Mouse (Mus musculus) hindbrain, embryonic 14.5 days (tissue): ENCODE measurements at regions not wholly inside any gene's neighbourhood (a gene's known extent, or its start where the extent isn't known, plus 50 kb on each side); places are given as distances from the start of the nearest gene placed in this dataset.

Experiments
- ATAC-seq: fragments of 200-750 bp; cut with Nextera tagmentation; 2 replicates; pipeline ENCODE4 v1.8.0; 2017; ENCODE audit warnings: moderate number of reproducible peaks, mild to moderate bottlenecking, moderate TSS enrichment, moderate library complexity; ENCODE audit not compliant: low FRiP score
- DNase-seq: peaks from one replicate; pipeline ENCODE4 v3.0.0-alpha.2; 2015; ENCODE audit warnings: low spot score
- H3K27ac ChIP-seq: fragments of 300-500 bp; sonication (generic); 2 replicates; pipeline ENCODE4 v1.5.1; 2014; ENCODE audit warnings: mild to moderate bottlenecking, moderate library complexity
- H3K27me3 ChIP-seq: fragments of 300-500 bp; sonication (generic); 2 replicates; pipeline ENCODE4 v1.6.1; 2014; ENCODE audit warnings: mild to moderate bottlenecking, low read length, mixed read lengths; ENCODE audit not compliant: control insufficient read depth, insufficient read depth
- H3K36me3 ChIP-seq: fragments of 300-500 bp; sonication (generic); replicated peaks from 2 replicates; pipeline ENCODE4 v1.6.1; 2014; ENCODE audit not compliant: control insufficient read depth, insufficient read depth
- H3K4me1 ChIP-seq: fragments of 300-500 bp; sonication (generic); replicated peaks from 2 replicates; pipeline ENCODE4 v1.6.1; 2014; ENCODE audit warnings: antibody characterized with exemption, low read length, mixed read lengths; ENCODE audit not compliant: control insufficient read depth, insufficient read depth
- H3K4me2 ChIP-seq: fragments of 300-500 bp; sonication (generic); replicated peaks from 2 replicates; pipeline ENCODE4 v1.6.1; 2014; ENCODE audit warnings: mild to moderate bottlenecking, moderate library complexity
- H3K4me3 ChIP-seq: fragments of 300-500 bp; sonication (generic); replicated peaks from 2 replicates; pipeline ENCODE4 v1.5.1; 2014; ENCODE audit warnings: mild to moderate bottlenecking, low read length
- H3K9ac ChIP-seq: fragments of 300-500 bp; sonication (generic); 2 replicates; pipeline ENCODE4 v1.6.1; 2014
- H3K9me3 ChIP-seq: fragments of 300-500 bp; sonication (generic); 2 replicates; pipeline ENCODE4 v1.6.1; 2016; ENCODE audit warnings: low read length; ENCODE audit not compliant: control insufficient read depth
- WGBS: fragments of 180-500 bp; shearing (Covaris S2); extraction: QIAGEN DNeasy Blood & Tissue Kit; methylation state at CpG from one replicate; pipeline ENCODE4 v1.1.7; 2014; 5-methylcytosine and 5-hydroxymethylcytosine counted together

DNA sequence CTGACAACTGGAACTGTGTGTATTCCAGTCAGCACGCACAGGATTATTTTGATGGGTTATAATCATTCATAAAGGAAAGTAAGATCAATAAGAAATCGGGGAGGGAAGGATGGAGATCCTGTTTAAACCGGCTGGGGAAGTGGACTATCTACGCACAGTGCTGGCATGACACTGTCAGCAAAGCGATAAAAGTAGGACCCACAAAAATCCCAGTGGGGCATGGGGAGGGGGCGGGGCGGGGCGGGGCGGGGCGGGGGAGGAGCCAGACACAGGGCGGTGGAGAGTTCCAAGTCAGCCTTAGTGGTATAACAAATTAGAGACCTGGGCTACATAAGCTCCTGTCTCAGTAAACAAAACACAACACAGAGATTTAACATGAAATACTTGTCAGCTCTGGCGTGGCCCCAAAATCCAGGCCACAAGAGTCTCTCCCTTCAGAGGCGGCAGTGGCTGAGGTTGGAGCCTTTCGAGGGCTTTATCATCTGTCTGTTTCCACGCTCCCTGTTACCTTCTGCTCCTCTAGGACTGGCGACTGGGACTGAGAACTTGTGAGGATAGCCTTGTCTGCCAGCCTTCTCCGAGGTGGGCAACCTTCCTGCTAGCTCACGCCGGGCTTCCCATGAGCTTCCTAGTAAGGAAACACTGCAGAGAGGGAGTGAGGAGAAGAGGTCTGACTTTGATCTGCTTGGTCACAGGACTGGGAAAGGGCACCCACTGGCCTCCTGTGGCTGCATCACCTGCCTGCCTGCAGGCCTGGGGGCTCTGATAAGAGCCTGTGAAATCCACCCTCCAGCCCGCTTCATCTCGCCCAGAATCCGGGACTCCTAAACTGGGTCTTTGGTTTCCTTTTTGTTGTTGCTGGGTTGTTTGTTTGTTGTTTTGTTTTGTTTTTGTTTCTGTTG is 90.3 kb upstream of the Ptpn1 start:
- Histone ChIP-seq H3K9ac (no peak overlapping the region), H3K27me3 (no peaks in the 10 kb centered on the region; the same call in 1 of the 2 replicates), H3K9me3 (no peaks in the 10 kb centered on the region), H3K4me3 (no peak overlapping the region), H3K4me1 (no peaks in the 10 kb centered on the region), H3K27ac (no peak overlapping the region), H3K4me2 (no peak overlapping the region), H3K36me3 (no peaks in the 10 kb centered on the region)
- ATAC-seq (no peak), DNase-seq (no peak)
- 44% methylated on average over 22 of the region's 22 CpGs for WGBS

- H3K36me3 ChIP-seq, result no peaks in the 10 kb centered on the region
- no peak for DNase-seq
- ATAC-seq, result no peak
- 78% methylated on average over 9 of the region's 9 CpGs for WGBS
- no peak overlapping the region for H3K4me2 ChIP-seq
- H3K9ac ChIP-seq, result no peak overlapping the region
- H3K9me3 ChIP-seq, result no peaks in the 10 kb centered on the region
- no peak overlapping the region for H3K27ac ChIP-seq
- no peaks in the 10 kb centered on the region; the same call in 1 of the 2 replicates for H3K27me3 ChIP-seq
- H3K4me3 ChIP-seq, result no peak overlapping the region
- no peaks in the 10 kb centered on the region for H3K4me1 ChIP-seq
Measured at GRCm38 (mm10) chr2:167840344-167840743, 91.5 kb upstream of the Ptpn1 start.

- Histone ChIP-seq H3K4me3 (no peak overlapping the region), H3K4me1 (no peaks in the 10 kb centered on the region), H3K27me3 (no peaks in the 10 kb centered on the region; the same call in 1 of the 2 replicates), H3K9ac (no peak overlapping the region), H3K4me2 (no peak overlapping the region), H3K36me3 (no peaks in the 10 kb centered on the region), H3K27ac (no peak overlapping the region), H3K9me3 (no peaks in the 10 kb centered on the region)
- 77% methylated on average over 13 of the region's 13 CpGs for WGBS
- ATAC-seq, result no peak
- DNase-seq, result no peak
Measured at GRCm38 (mm10) chr2:167839324-167839981, 92.4 kb upstream of the Ptpn1 start.

- no peak overlapping the region for H3K4me2 ChIP-seq
- H3K4me3 ChIP-seq, result no peak overlapping the region
- no peak for DNase-seq
- no peaks in the 10 kb centered on the region for H3K9me3 ChIP-seq
- WGBS, result 46% methylated on average over 4 of the region's 4 CpGs
- H3K36me3 ChIP-seq, result no peaks in the 10 kb centered on the region
- no peak for ATAC-seq
- peaks cover 9% of the 10 kb centered on the region for H3K4me1 ChIP-seq
- H3K27ac ChIP-seq, result no peak overlapping the region
- no peak overlapping the region for H3K9ac ChIP-seq
- no peaks in the 10 kb centered on the region; the same call in 1 of the 2 replicates for H3K27me3 ChIP-seq
Measured at GRCm38 (mm10) chr2:167837596-167837995, 94.3 kb upstream of the Ptpn1 start.

- peaks cover 9% of the 10 kb centered on the region for H3K4me1 ChIP-seq
- ATAC-seq, result no peak
- no peaks in the 10 kb centered on the region for H3K36me3 ChIP-seq
- H3K9ac ChIP-seq, result no peak overlapping the region
- no peaks in the 10 kb centered on the region for H3K27me3 ChIP-seq
- H3K9me3 ChIP-seq, result no peaks in the 10 kb centered on the region
- H3K4me2 ChIP-seq, result no peak overlapping the region
- 46% methylated on average over 7 of the region's 7 CpGs for WGBS
- no peak overlapping the region for H3K27ac ChIP-seq
- H3K4me3 ChIP-seq, result no peak overlapping the region
- DNase-seq, result no peak
Measured at GRCm38 (mm10) chr2:167836611-167837010, 95.2 kb upstream of the Ptpn1 start.

DNA sequence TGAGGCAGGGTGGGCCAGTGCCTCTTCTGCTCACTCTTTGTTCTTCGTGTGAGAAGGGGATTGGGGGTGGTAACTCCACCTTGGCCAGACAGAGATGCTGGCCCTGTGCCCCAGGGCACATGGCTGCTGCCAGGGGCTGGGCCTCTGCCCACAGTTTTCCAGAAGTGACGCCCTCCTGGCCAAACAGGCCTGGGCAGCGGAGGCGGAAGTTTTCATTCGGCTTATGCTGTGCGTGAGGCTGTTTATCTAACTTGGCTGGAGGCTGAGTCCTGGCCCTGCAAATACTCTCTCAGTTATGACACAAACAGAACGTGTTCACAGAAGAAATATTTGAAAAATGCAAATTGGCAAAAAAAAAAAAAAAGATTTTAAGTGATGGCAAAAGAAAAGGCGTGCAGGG is 97.3 kb upstream of the Ptpn1 start:
- no peak overlapping the region for H3K4me2 ChIP-seq
- peaks cover 9% of the 10 kb centered on the region for H3K4me1 ChIP-seq
- DNase-seq (no peak), ATAC-seq (no peak)
- no peaks in the 10 kb centered on the region for H3K36me3 ChIP-seq
- no peak overlapping the region for H3K27ac ChIP-seq
- no peaks in the 10 kb centered on the region for H3K27me3 ChIP-seq
- 73% methylated on average over 8 of the region's 8 CpGs for WGBS
- H3K9me3 ChIP-seq, result no peaks in the 10 kb centered on the region
- no peak overlapping the region for H3K9ac ChIP-seq
- no peak overlapping the region for H3K4me3 ChIP-seq

- no peaks in the 10 kb centered on the region for H3K9me3 ChIP-seq
- H3K9ac ChIP-seq, result no peak overlapping the region
- no peak overlapping the region for H3K4me2 ChIP-seq
- ATAC-seq (no peak), DNase-seq (peak; percentile 48)
- no peak overlapping the region for H3K4me3 ChIP-seq
- no peak overlapping the region for H3K27ac ChIP-seq
- WGBS, result 21% methylated on average over 18 of the region's 20 CpGs
- peaks cover 9% of the 10 kb centered on the region for H3K4me1 ChIP-seq
- no peaks in the 10 kb centered on the region for H3K27me3 ChIP-seq
- no peaks in the 10 kb centered on the region for H3K36me3 ChIP-seq
Measured at GRCm38 (mm10) chr2:167833290-167833953, 98.4 kb upstream of the Ptpn1 start.

- Histone ChIP-seq H3K27me3 (no peaks in the 10 kb centered on the region), H3K4me1 (peaks cover 9% of the 10 kb centered on the region), H3K36me3 (no peaks in the 10 kb centered on the region), H3K27ac (no peak overlapping the region), H3K4me3 (no peak overlapping the region), H3K9ac (no peak overlapping the region), H3K9me3 (no peaks in the 10 kb centered on the region), H3K4me2 (no peak overlapping the region)
- DNase-seq (no peak), ATAC-seq (no peak)
- WGBS, result 83% methylated on average over 26 of the region's 26 CpGs
Measured at GRCm38 (mm10) chr2:167831076-167832039, 100.5 kb upstream of the Ptpn1 start.
